Mouse (Mus musculus): ENCODE measurements around the gene Smim20.

DNA sequence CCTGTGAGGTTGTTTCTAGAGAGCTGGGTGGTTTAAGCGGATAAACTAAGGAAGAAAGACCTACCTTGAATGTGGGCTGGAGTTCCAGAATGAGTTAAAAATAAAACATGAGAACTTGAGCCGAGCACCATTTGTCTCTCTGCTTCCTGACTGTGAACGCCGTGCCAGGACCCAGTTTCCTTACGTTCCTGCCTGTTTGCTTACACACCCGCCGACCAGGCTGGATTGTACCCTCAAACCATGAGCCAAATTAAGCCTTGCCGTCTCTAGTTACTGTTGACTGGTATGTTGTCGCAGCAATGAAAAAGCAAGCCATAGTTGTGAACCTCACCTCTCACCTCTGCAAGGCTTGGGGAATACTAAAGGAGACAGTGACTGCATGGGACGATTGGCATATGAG lies 4.9 kb upstream of the Smim20 start:
- TF ChIP-seq MAX (IDR thresholded peaks at IDR 0.05) (no peak), CEBPB (IDR thresholded peaks at IDR 0.05; ENCODE audit: low read depth) (no peak), CTCF (IDR thresholded peaks at IDR 0.05; ENCODE audit: control insufficient read depth, insufficient read depth, insufficient read length) (no peak), MYOD1 (IDR thresholded peaks at IDR 0.05; ENCODE audit: control insufficient read depth, insufficient read length, low read depth) (no peak), FOSL1 (IDR thresholded peaks at IDR 0.05; ENCODE audit: insufficient read depth, low read length, poor library complexity, severe bottlenecking) (no peak), USF1 (IDR thresholded peaks at IDR 0.05; ENCODE audit: low read depth) (no peak), MYOG (IDR thresholded peaks at IDR 0.05; ENCODE audit: control insufficient read depth, extremely low read depth, insufficient read length) (no peak)
